Mouse (Mus musculus) ZHBTc4 (cell line): Measurements from ENCODE around the gene Sh3bp1.
A peak's percentile ranks its signal among the peaks of the same experiment; 100 is the strongest.

ENCODE experiments used
- DNase-seq: peaks from one replicate; pipeline ENCODE4 v3.0.0-alpha.2; 2011; ENCODE audit warnings: low read depth, low spot score

Gene Sh3bp1

GRCm38 (mm10) chr15:78946232-78946631, 46.7 kb downstream of the Sh3bp1 start:
- DNase-seq = no peak

- peak; percentile 77 for DNase-seq
These were observed 48.1 kb downstream of the Sh3bp1 start, which contains the start of gene Triobp for GRCm38 (mm10) chr15:78947657-78948056. Gene Triobp, plus strand, starts transcription at chr15:78947724.

- no peak for DNase-seq
These were observed 48.7 kb downstream of the Sh3bp1 start for GRCm38 (mm10) chr15:78948152-78948725.

- DNase-seq = no peak
These were observed 49.3 kb downstream of the Sh3bp1 start for GRCm38 (mm10) chr15:78948883-78949282.

- no peak for DNase-seq
These were observed 56.1 kb downstream of the Sh3bp1 start for GRCm38 (mm10) chr15:78955663-78956062.

- DNase-seq = peak; percentile 73
These were observed 56.8 kb downstream of the Sh3bp1 start for GRCm38 (mm10) chr15:78956351-78956750.

- no peak for DNase-seq
These were observed 57.5 kb downstream of the Sh3bp1 start for GRCm38 (mm10) chr15:78957021-78957420.

- peak; percentile 55 for DNase-seq
These were observed 60.0 kb downstream of the Sh3bp1 start for GRCm38 (mm10) chr15:78959537-78959936.

GRCm38 (mm10) chr15:78960088-78960487, 60.5 kb downstream of the Sh3bp1 start:
- no peak for DNase-seq
